Mouse (Mus musculus) adrenal gland, postnatal 14 days (tissue): ENCODE results near the gene 2810021J22Rik. TPM values are rescaled to one million over a fixed set of nuclear protein-coding genes. Genes with fewer than 3 reads are reported as not detected.
"Not testable (repeated sequence)": the region's sequence is repeated elsewhere in the genome, so short reads cannot be mapped to it uniquely, and the experiment has no call there.

Experiments
- DNase-seq: peaks from one replicate; pipeline ENCODE4 v3.0.0; 2021; ENCODE audit warnings: mixed read lengths
- long read RNA-seq, 2 experiments: library from polyadenylated mRNA; stranded (forward); transcript quantifications; one replicate each; pipeline ENCODE4 v2.0.0; 2021
- total RNA-seq: library from RNA; stranded (reverse); gene quantifications from 2 replicates; pipeline ENCODE4 v1.2.3, GENCODE M21; 2021

Gene 2810021J22Rik
- 5.3 and 7.6 TPM in 2 replicates for total RNA-seq
- long read RNA-seq, experiment 1, transcript 2810021J22Rik-201 (5 exons, 3,866 nt) = major isoform, 5 of 11 reads
- long read RNA-seq, experiment 1, partial matches to known transcripts = 0 of 11 reads
- long read RNA-seq, experiment 1, other reads (novel, unspliced or antisense) = 6 of 11 reads
- long read RNA-seq, experiment 2, partial matches to known transcripts = 0 of 5 reads
- long read RNA-seq, experiment 2, other reads (novel, unspliced or antisense) = 3 of 5 reads

- DNase-seq = peak; percentile 91
These were observed at the start of gene 2810021J22Rik for GRCm38 (mm10) chr11:58867039-58867953. TSS of gene 2810021J22Rik (plus strand) at chr11:58867216.

GRCm38 (mm10) chr11:58828937-58829336, 38.1 kb upstream of the 2810021J22Rik start, which contains the start of gene Olfr312:
TSS of gene Olfr312 (plus strand) at chr11:58829237.
- not testable (repeated sequence) for DNase-seq

- no peak for DNase-seq
These were observed 37.3 kb upstream of the 2810021J22Rik start for GRCm38 (mm10) chr11:58829764-58830163.

- not testable (repeated sequence) for DNase-seq
These were observed 34.5 kb upstream of the 2810021J22Rik start for GRCm38 (mm10) chr11:58832541-58832940.

- DNase-seq = not testable (repeated sequence)
These were observed 28.1 kb upstream of the 2810021J22Rik start, which contains the start of gene Olfr311 for GRCm38 (mm10) chr11:58838951-58839350. TSS of gene Olfr311 (plus strand) at chr11:58839251.

- peak; percentile 91 for DNase-seq
These were observed 20.0 kb upstream of the 2810021J22Rik start, which contains the start of gene Gm12258 for GRCm38 (mm10) chr11:58846919-58847461. TSS of gene Gm12258 (plus strand) at chr11:58847158.

GRCm38 (mm10) chr11:58847636-58848035, 19.4 kb upstream of the 2810021J22Rik start:
- no peak for DNase-seq

- DNase-seq = no peak
These were observed 17.3 kb upstream of the 2810021J22Rik start for GRCm38 (mm10) chr11:58849731-58850130.

- DNase-seq = no peak
These were observed 6.3 kb upstream of the 2810021J22Rik start for GRCm38 (mm10) chr11:58860744-58861143.

- no peak for DNase-seq
These were observed 926 bp downstream of the 2810021J22Rik start for GRCm38 (mm10) chr11:58867954-58868330.

GRCm38 (mm10) chr11:58870961-58871360, 3.9 kb downstream of the 2810021J22Rik start:
- peak; percentile 56 for DNase-seq

GRCm38 (mm10) chr11:58883756-58884155, 16.7 kb downstream of the 2810021J22Rik start:
- DNase-seq = no peak

- no peak for DNase-seq
These were observed 23.5 kb downstream of the 2810021J22Rik start for GRCm38 (mm10) chr11:58890511-58890910.

- no peak for DNase-seq
These were observed 27.4 kb downstream of the 2810021J22Rik start for GRCm38 (mm10) chr11:58894456-58894855.

GRCm38 (mm10) chr11:58897485-58897884, 30.5 kb downstream of the 2810021J22Rik start:
- DNase-seq = no peak

GRCm38 (mm10) chr11:58901080-58901479, 34.1 kb downstream of the 2810021J22Rik start:
- DNase-seq = no peak

- DNase-seq = peak; percentile 98
These were observed 36.7 kb downstream of the 2810021J22Rik start, which contains the start of gene Zfp39 for GRCm38 (mm10) chr11:58903511-58904409. TSS of gene Zfp39 (minus strand) at chr11:58904225.

GRCm38 (mm10) chr11:58904410-58904718, 37.3 kb downstream of the 2810021J22Rik start:
- DNase-seq = no peak

- peak; percentile 33 for DNase-seq
These were observed 37.8 kb downstream of the 2810021J22Rik start for GRCm38 (mm10) chr11:58904838-58905237.

- DNase-seq = no peak
These were observed 46.8 kb downstream of the 2810021J22Rik start for GRCm38 (mm10) chr11:58913776-58914175.

GRCm38 (mm10) chr11:58914461-58915028, 47.5 kb downstream of the 2810021J22Rik start:
- DNase-seq = peak; percentile 37
